Mouse (Mus musculus) stomach, postnatal 0 days (tissue): ENCODE data around the gene Prkcb.

Experiments used
- CTCF ChIP-seq: IDR thresholded peaks from 2 replicates; pipeline ENCODE4 v1.5.1; 2016; ENCODE audit warnings: antibody characterized with exemption, low read depth, mild to moderate bottlenecking, moderate library complexity
- EP300 ChIP-seq: optimal IDR thresholded peaks from 2 replicates; pipeline ENCODE3; 2016; ENCODE audit warnings: antibody characterized with exemption

- TF ChIP-seq CTCF (no peak), EP300 (no peak)
Measured at GRCm38 (mm10) chr7:122390200-122390599, 101.6 kb downstream of the Prkcb start.
